Mouse (Mus musculus): Measurements from ENCODE around the gene Sars.

DNA sequence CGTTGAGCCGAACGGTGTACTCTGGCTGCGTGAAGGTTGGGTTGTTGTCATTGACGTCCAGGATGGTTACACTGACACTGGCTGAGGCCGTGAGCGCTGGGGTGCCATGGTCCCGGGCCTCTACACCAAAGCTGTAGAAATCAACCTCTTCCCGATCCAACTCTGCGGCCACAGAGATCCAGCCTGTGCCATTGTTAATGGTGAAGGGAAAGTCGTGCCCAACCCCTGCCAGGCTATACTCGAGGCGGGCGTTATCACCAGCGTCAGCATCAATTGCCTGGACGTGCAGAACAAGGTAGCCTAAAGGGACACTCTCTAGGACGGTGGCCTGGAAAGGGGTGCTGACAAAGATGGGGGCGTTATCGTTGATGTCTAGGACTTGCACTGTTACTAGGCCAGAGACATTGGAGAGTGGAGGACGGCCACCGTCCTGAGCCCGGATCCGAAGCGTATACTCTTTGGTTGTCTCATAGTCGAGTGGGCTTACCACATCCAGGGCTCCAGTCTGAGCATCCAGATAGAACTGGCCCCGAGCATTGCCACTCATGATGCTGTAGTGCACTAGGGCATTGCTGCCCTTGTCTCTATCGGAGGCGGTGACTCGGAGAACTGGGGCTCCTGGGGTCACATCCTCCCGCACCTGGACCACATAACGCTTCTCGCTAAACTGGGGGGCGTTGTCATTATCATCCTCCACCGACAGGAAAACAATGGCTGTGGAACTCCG, 31.2 kb downstream of the Sars start:
- TF ChIP-seq CTCF (IDR thresholded peaks at IDR 0.05), result no peak
- TF ChIP-seq EP300 (IDR thresholded peaks at IDR 0.05), result no peak
